Mouse (Mus musculus): ENCODE results near the gene Cby3. TPM values are rescaled to one million over a fixed set of nuclear protein-coding genes. Genes with fewer than 3 reads are reported as not detected.
A peak's percentile ranks its signal among the peaks of the same experiment; 100 is the strongest.
"Not testable (repeated sequence)": the region's sequence is repeated elsewhere in the genome, so short reads cannot be mapped to it uniquely, and the experiment has no call there.

Cby3 gene
- polyA plus RNA-seq, 1 experiment: not detected

DNA sequence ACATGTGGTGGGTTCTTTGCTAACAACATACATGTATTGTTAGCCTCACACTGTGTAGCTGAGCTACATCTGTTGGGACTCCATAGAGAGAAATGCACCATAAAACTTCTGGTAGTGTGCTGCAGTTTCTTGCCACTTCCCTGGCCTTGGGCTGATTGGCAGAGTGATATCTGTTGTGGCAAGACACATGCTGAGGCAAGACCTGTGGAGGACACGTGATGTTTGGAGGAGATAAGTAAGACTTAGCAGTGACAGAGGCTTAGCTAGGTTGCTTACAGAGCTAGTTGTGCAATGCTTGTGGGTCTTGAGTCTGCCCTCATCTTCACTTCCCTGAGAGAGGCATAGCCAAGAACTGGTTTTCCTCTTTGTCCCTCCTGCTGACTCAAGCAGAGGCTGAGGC is 1.1 kb downstream of the Cby3 start:
- H3K9me3 ChIP-seq (ENCODE audit: control insufficient read depth, low read length): peaks cover 3% of the 10 kb centered on the region; the same call in 1 of the 2 replicates
- H3K4me1 ChIP-seq (ENCODE audit: control insufficient read depth): peaks cover 19% of the 10 kb centered on the region
- H3K27me3 ChIP-seq (ENCODE audit: control insufficient read depth): peaks cover 28% of the 10 kb centered on the region
- H3K4me3 ChIP-seq (replicated peaks): no peak overlapping the region
- H3K36me3 ChIP-seq (ENCODE audit: control insufficient read depth): no peaks in the 10 kb centered on the region
- TF ChIP-seq GATA1 (IDR thresholded peaks at IDR 0.05; ENCODE audit: low read length): peak; percentile 18; the same call in 1 of the 2 replicates
- TF ChIP-seq TAL1 (IDR thresholded peaks at IDR 0.05; ENCODE audit: low read length): no peak

DNA sequence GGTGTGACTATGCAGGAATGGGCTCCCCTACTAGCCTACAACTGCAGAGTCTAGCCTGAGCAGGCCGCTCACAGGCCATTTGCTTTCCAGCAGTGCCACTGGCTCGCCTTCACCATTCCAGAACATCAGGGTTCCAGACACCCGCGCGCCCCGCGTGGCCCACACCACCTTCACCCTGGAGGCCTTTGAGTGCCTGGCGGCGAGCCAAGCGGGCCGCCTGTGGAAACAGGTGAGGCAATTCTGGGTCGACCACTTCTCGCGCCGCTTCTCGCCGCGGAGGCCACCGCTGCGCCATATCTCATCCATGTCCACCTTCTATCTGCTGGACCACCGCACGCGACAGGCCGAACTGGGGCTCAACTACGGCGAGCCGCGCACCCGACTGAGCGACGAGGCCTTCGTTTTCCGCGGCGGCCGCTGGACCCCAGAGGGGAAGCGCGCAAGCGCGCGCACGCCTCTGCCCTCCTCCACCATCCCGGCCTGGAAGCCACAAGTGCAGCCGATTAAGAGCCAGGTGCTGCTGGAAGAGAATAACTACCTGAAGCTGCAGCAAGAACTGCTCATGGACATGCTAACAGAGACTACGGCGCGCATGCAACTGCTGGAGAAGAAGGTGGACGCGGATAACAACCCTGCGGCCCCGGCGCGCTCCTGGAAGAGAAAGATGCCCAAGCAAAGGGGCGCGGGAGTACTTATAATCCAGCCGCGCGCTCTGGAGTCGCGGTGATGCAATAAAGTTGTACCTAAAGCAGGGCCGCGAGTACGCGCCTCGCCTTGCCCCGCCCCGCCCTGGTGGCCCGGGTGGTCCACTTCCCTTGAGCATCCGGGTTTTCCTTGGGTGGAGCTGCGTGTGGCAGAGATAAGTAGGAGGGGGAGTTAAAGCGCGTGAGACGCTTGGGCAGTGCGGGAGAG is 4.9 kb downstream of the Cby3 start:
- no peaks in the 10 kb centered on the region for H3K36me3 ChIP-seq (ENCODE audit: control insufficient read depth)
- H3K27me3 ChIP-seq (ENCODE audit: control insufficient read depth): peaks cover 36% of the 10 kb centered on the region
- H3K4me3 ChIP-seq (replicated peaks): peak overlapping the region; percentile 55
- TF ChIP-seq TAL1 (IDR thresholded peaks at IDR 0.05; ENCODE audit: low read length) (no peak), GATA1 (IDR thresholded peaks at IDR 0.05; ENCODE audit: low read length) (no peak)
- H3K9me3 ChIP-seq (ENCODE audit: control insufficient read depth, low read length): peaks cover 3% of the 10 kb centered on the region; the same call in 1 of the 2 replicates
- H3K4me1 ChIP-seq (ENCODE audit: control insufficient read depth): peaks cover 19% of the 10 kb centered on the region

DNA sequence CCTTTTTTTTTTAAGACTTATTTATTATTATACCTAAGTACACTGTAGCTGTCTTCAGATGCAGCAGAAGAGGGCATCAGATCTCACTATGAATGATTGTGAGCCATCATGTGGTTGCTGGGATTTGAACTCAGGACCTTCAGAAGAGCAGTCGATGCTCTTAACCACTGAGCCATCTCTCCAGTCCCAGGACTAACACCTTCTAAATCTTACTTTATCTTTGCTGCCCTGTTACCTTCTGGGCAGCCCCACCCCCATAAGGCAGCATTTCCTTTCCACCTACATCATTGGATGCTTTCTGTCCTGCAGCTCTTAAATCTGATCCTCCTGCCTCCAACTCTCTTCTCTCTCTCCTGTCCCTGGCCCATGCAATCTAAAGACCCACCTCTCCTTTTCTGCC is 7.0 kb downstream of the Cby3 start:
- not testable (repeated sequence) for H3K9me3 ChIP-seq (ENCODE audit: control insufficient read depth, low read length); H3K4me3 ChIP-seq (replicated peaks)

GRCm38 (mm10) chr11:50364548-50364947 is 10.3 kb downstream of the Cby3 start:
- peaks cover 14% of the 10 kb centered on the region for H3K27me3 ChIP-seq (ENCODE audit: control insufficient read depth)
- TF ChIP-seq GATA1 (IDR thresholded peaks at IDR 0.05; ENCODE audit: low read length): no peak
- TF ChIP-seq TAL1 (IDR thresholded peaks at IDR 0.05; ENCODE audit: low read length): no peak
- H3K9me3 ChIP-seq (ENCODE audit: control insufficient read depth, low read length): no peaks in the 10 kb centered on the region
- H3K4me3 ChIP-seq (replicated peaks): no peak overlapping the region
- H3K4me1 ChIP-seq (ENCODE audit: control insufficient read depth): peaks cover 14% of the 10 kb centered on the region
- no peaks in the 10 kb centered on the region for H3K36me3 ChIP-seq (ENCODE audit: control insufficient read depth)

More for the DNA sequence above, 7.0 kb downstream of the Cby3 start:
- H3K27me3 ChIP-seq (ENCODE audit: control insufficient read depth): peaks cover 36% of the 10 kb centered on the region
- peaks cover 17% of the 10 kb centered on the region for H3K4me1 ChIP-seq (ENCODE audit: control insufficient read depth)
- H3K36me3 ChIP-seq (ENCODE audit: control insufficient read depth): not testable (repeated sequence)

DNA sequence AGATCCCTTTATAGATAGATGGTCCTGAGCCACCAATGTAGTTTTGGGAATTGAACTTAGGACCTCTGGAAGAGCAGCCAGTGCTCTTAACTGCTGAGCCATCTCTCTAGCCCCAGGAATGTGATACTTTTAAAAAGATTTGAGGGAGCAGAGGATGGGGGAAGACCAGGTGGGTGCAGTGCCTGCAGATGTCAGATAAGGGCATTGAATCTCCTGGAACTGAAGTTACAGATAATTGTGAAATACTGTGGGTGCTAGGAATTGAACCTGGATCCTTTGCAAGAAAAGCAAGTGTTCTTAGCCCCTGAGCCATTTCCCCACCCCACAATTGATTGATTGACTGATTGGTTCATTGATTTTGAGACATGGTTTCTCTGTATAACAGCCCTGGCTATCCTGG is 11.1 kb downstream of the Cby3 start:
- no peak overlapping the region for H3K4me3 ChIP-seq (replicated peaks)
- peaks cover 15% of the 10 kb centered on the region for H3K4me1 ChIP-seq (ENCODE audit: control insufficient read depth)
- no peaks in the 10 kb centered on the region for H3K9me3 ChIP-seq (ENCODE audit: control insufficient read depth, low read length)
- peaks cover 8% of the 10 kb centered on the region for H3K27me3 ChIP-seq (ENCODE audit: control insufficient read depth)
- TF ChIP-seq TAL1 (IDR thresholded peaks at IDR 0.05; ENCODE audit: low read length): no peak
- no peak for TF ChIP-seq GATA1 (IDR thresholded peaks at IDR 0.05; ENCODE audit: low read length)
- no peaks in the 10 kb centered on the region for H3K36me3 ChIP-seq (ENCODE audit: control insufficient read depth)

DNA sequence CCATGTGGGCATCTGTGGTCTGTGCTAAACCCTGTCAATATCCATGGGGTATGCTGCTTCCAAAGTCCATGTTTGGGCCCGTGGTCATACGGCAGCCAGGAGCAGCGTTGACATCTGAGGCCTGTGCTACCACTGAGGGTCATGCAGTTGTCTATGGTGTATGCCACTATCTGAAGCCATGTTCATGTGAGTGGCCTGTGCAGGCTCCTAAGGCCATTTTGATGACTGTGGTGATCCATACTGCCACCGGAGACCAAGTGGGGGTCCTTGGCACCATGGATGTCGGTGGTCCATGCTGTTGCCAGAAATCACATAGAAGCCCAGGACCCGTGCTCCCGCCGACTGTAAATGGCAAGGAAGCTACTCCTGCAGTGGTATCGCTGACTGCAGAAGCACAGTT is 13.3 kb downstream of the Cby3 start:
- no peak for TF ChIP-seq GATA1 (IDR thresholded peaks at IDR 0.05; ENCODE audit: low read length)
- TF ChIP-seq TAL1 (IDR thresholded peaks at IDR 0.05; ENCODE audit: low read length): no peak
- H3K27me3 ChIP-seq (ENCODE audit: control insufficient read depth): no peaks in the 10 kb centered on the region
- H3K4me1 ChIP-seq (ENCODE audit: control insufficient read depth): peaks cover 28% of the 10 kb centered on the region

DNA sequence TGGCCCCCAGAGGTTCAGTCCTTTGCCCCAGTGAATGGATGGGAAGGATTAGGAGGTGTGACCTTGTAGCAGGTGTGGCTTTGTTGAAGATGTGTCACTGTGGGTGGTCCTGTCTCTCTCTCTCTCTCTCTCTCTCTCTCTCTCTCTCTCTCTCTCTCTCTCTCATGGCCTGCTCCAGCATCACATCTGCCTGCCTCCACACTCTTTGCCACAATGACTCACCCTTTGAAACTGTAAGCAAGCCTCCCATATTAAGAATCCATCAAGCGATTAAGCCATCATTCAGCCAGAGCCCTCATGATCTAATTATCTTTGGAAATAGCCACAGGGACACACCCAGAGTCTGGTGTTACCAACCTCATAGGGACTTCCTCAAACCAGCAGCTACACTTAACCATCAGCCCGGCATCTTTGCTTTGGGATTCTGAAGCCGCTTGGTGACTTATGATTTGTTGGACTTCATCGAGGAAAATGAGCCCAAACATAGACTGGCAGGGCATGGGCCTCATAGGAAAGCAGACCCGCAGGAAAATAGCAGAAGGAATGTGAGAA is 15.2 kb downstream of the Cby3 start:
- no peaks in the 10 kb centered on the region for H3K27me3 ChIP-seq (ENCODE audit: control insufficient read depth)
- peaks cover 28% of the 10 kb centered on the region for H3K4me1 ChIP-seq (ENCODE audit: control insufficient read depth)
- no peaks in the 10 kb centered on the region for H3K36me3 ChIP-seq (ENCODE audit: control insufficient read depth)
- H3K4me3 ChIP-seq (replicated peaks): no peak overlapping the region
- H3K9me3 ChIP-seq (ENCODE audit: control insufficient read depth, low read length): no peaks in the 10 kb centered on the region
- no peak for TF ChIP-seq TAL1 (IDR thresholded peaks at IDR 0.05; ENCODE audit: low read length)
- no peak for TF ChIP-seq GATA1 (IDR thresholded peaks at IDR 0.05; ENCODE audit: low read length)

More for the DNA sequence above, 13.3 kb downstream of the Cby3 start:
- Histone ChIP-seq H3K36me3 (ENCODE audit: control insufficient read depth) (no peaks in the 10 kb centered on the region), H3K4me3 (replicated peaks) (no peak overlapping the region), H3K9me3 (ENCODE audit: control insufficient read depth, low read length) (no peaks in the 10 kb centered on the region)

GRCm38 (mm10) chr11:50370969-50371368 is 16.7 kb downstream of the Cby3 start:
- Histone ChIP-seq H3K9me3 (ENCODE audit: control insufficient read depth, low read length) (no peaks in the 10 kb centered on the region), H3K27me3 (ENCODE audit: control insufficient read depth) (no peaks in the 10 kb centered on the region), H3K4me3 (replicated peaks) (peak overlapping the region; percentile 56), H3K36me3 (ENCODE audit: control insufficient read depth) (no peaks in the 10 kb centered on the region), H3K4me1 (ENCODE audit: control insufficient read depth) (peaks cover 25% of the 10 kb centered on the region)
- TF ChIP-seq GATA1 (IDR thresholded peaks at IDR 0.05; ENCODE audit: low read length) (no peak), TAL1 (IDR thresholded peaks at IDR 0.05; ENCODE audit: low read length) (no peak)

DNA sequence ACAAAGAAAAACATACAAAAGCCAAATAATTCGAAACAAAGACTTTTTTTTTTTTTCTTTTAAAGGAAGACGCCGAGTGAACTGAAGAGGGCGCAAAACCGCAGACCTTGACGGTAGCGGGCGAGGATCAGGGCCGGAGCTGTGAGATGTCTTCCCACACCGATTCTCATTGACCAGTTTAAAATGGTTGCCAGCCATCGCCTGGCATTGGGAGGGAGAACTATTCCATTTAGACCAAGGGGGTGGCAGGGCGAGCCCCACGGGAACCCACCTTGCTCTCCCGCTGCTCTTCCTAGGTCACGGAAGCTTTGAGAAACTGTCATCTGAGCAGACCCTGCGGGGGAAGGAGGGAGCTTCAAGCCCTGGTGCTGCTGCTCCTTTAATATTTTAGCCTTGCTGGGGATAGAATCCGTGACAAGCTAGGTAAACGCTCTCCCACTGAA is 17.2 kb downstream of the Cby3 start:
- Histone ChIP-seq H3K4me1 (ENCODE audit: control insufficient read depth) (peaks cover 29% of the 10 kb centered on the region), H3K9me3 (ENCODE audit: control insufficient read depth, low read length) (no peaks in the 10 kb centered on the region)
- TF ChIP-seq GATA1 (IDR thresholded peaks at IDR 0.05; ENCODE audit: low read length) (no peak), TAL1 (IDR thresholded peaks at IDR 0.05; ENCODE audit: low read length) (no peak)

More for the DNA sequence above, 17.2 kb downstream of the Cby3 start:
- no peaks in the 10 kb centered on the region for H3K36me3 ChIP-seq (ENCODE audit: control insufficient read depth)
- H3K27me3 ChIP-seq (ENCODE audit: control insufficient read depth): no peaks in the 10 kb centered on the region
- peak overlapping the region; percentile 56 for H3K4me3 ChIP-seq (replicated peaks)

Measured in erythroblast, embryonic 14.5 days (primary cell).